Mouse (Mus musculus) intestine, embryonic 16.5 days (tissue): ENCODE measurements around the gene Ildr2. TPM values are rescaled to one million over a fixed set of nuclear protein-coding genes. Genes with fewer than 3 reads are reported as not detected.

Source experiments
- ATAC-seq: fragments of 200-750 bp; cut with Nextera tagmentation; 2 replicates; pipeline ENCODE4 v1.8.0; 2017; ENCODE audit warnings: moderate TSS enrichment, moderate library complexity
- H3K27ac ChIP-seq: fragments of 300-500 bp; sonication (generic); 2 replicates; pipeline ENCODE4 v1.5.1; 2014; ENCODE audit warnings: mild to moderate bottlenecking, low read length
- H3K27me3 ChIP-seq: fragments of 300-500 bp; sonication (generic); replicated peaks from 2 replicates; pipeline ENCODE4 v1.6.1; 2014; ENCODE audit warnings: low read length, control low read depth, mixed read lengths; ENCODE audit not compliant: control insufficient read depth, insufficient read depth
- H3K36me3 ChIP-seq: fragments of 300-500 bp; sonication (generic); 2 replicates; pipeline ENCODE4 v1.6.1; 2014; ENCODE audit warnings: low read length, control low read depth; ENCODE audit not compliant: control insufficient read depth, insufficient read depth
- H3K4me1 ChIP-seq: fragments of 300-500 bp; sonication (generic); 2 replicates; pipeline ENCODE4 v1.6.1; 2014; ENCODE audit warnings: low read length, control low read depth, mixed read lengths; ENCODE audit not compliant: control insufficient read depth, insufficient read depth
- H3K4me2 ChIP-seq: fragments of 300-500 bp; sonication (generic); 2 replicates; pipeline ENCODE4 v1.6.1; 2014; ENCODE audit warnings: low read depth, low read length, control low read depth
- H3K4me3 ChIP-seq: fragments of 300-500 bp; sonication (generic); 2 replicates; pipeline ENCODE4 v1.5.1; 2014; ENCODE audit warnings: mild to moderate bottlenecking, low read length
- H3K9ac ChIP-seq: fragments of 300-500 bp; sonication (generic); 2 replicates; pipeline ENCODE4 v1.6.1; 2014; ENCODE audit warnings: low read depth, low read length
- H3K9me3 ChIP-seq: fragments of 300-500 bp; sonication (generic); 2 replicates; pipeline ENCODE4 v1.6.1; 2016; ENCODE audit warnings: low read length, control low read depth; ENCODE audit not compliant: control insufficient read depth
- WGBS: fragments of 180-500 bp; shearing (Covaris S2); extraction: QIAGEN DNeasy Blood & Tissue Kit; methylation state at CpG from one replicate; pipeline ENCODE4 v1.1.7; 2014; 5-methylcytosine and 5-hydroxymethylcytosine counted together
- polyA plus RNA-seq: library from polyadenylated mRNA; unstranded; fragments of >200 nt; fragmentation: Nextera tagmentation; extraction: Ambion mirVana; gene quantifications from 2 replicates; pipeline ENCODE4 v1.2.1, GENCODE M21; 2015

The Ildr2 gene
- polyA plus RNA-seq, 1 experiment from 2014 or later, result 0.27 TPM

DNA sequence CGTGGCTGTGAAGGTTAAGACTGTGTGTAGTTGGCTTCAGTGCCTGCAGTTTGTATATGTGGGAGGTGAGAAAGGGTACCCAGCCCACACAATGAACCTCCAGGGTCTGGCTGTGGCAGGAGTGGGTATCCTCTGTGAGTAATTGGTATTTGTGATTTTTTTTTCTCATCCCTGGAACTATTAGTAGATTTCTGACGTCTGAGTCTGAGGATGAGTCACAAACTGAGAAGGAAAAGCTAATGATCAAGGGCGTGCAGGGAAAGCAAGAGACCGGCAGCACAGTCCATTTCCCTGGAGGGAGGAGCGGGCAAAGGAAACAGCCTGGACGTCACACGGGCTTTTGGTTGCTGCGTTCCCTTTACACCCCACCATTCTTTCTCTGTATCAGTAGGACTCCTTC, 43.0 kb downstream of the Ildr2 start:
- Histone ChIP-seq H3K36me3 (no peaks in the 10 kb centered on the region), H3K4me3 (no peak overlapping the region), H3K4me2 (no peak overlapping the region), H3K27me3 (no peaks in the 10 kb centered on the region), H3K9me3 (no peaks in the 10 kb centered on the region), H3K4me1 (no peaks in the 10 kb centered on the region), H3K27ac (no peak overlapping the region), H3K9ac (no peak overlapping the region)
- no peak for ATAC-seq
- 76% methylated on average over 8 of the region's 8 CpGs for WGBS

DNA sequence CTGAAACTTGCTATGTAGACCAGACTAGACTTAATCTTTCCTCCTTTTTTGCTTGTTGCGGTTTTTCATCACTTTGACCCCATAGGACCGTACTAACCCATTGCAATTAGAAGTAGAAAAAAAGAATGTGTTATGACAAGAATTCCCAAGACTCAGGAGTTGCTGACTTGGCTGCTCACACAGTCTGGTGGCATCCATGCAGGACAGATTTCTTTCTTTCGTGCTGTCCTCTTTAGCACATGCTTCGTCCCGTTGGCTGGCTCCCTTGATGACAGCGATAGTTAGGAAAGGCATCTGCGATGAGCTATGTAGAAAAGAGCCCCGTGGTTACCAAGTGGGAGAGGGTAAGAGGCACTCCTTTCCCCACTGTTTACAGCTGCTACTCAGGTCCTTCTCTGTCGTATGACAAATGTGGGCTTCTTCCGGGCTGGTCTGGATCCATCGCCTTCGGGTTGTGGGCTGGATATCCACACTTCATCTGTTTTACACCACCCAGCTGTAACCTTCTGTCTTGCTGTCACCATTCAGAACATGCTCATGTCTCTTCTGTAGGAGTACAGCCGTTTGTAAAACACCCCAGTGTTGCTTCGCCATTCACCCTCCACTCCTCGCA, 43.7 kb downstream of the Ildr2 start:
- 55% methylated on average over 15 of the region's 15 CpGs for WGBS
- Histone ChIP-seq H3K9me3 (no peaks in the 10 kb centered on the region), H3K36me3 (no peaks in the 10 kb centered on the region), H3K27ac (no peak overlapping the region), H3K4me3 (no peak overlapping the region), H3K27me3 (no peaks in the 10 kb centered on the region), H3K4me2 (no peak overlapping the region), H3K4me1 (no peaks in the 10 kb centered on the region), H3K9ac (no peak overlapping the region)
- no peak for ATAC-seq

DNA sequence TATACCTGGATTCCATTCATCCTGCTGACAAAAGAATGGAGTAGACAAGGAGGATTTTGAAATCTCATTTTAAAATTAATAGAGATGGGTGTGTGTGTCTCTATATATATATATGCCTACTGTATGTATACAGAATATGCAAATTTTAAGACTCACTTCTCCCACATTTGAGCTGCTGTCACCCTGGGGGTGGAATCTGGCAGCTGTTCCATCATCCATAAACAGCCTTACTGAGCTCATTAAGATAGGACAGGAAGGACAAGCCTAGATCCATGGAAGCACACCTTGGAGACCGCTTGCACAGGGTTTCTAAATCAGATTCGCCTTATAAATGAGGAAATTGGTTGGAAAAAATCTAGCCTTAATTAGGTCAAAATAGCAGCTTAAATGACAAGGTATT, 44.9 kb downstream of the Ildr2 start:
- ATAC-seq, result no peak
- WGBS, result 93% methylated on average over 2 of the region's 2 CpGs
- Histone ChIP-seq H3K4me1 (no peaks in the 10 kb centered on the region), H3K9ac (no peak overlapping the region), H3K9me3 (no peaks in the 10 kb centered on the region), H3K27ac (no peak overlapping the region), H3K4me3 (no peak overlapping the region), H3K4me2 (no peak overlapping the region), H3K27me3 (no peaks in the 10 kb centered on the region), H3K36me3 (no peaks in the 10 kb centered on the region)

DNA sequence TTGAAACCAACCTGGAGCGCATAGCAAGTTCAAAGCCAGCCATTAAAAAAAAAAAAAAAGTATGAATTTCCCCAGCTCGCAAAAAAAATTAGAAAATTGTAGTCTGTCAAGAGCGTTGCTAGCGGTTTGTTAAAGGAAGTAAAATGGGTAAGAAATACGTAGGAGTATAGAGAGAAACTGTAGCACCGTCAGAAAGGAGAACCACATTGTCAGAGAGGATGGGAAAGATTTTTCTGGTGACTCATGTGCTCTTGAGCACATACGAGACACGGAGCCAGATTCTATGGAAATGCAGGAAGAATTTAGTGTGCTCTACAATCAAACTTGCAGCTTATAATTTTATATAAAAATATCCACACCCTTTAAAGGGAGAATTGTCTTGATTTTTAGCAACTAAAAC, 45.9 kb downstream of the Ildr2 start:
- Histone ChIP-seq H3K27me3 (no peaks in the 10 kb centered on the region), H3K4me3 (no peak overlapping the region), H3K9ac (no peak overlapping the region), H3K4me2 (no peak overlapping the region), H3K9me3 (no peaks in the 10 kb centered on the region), H3K27ac (no peak overlapping the region), H3K4me1 (no peaks in the 10 kb centered on the region), H3K36me3 (no peaks in the 10 kb centered on the region)
- WGBS, result 82% methylated on average over 8 of the region's 8 CpGs
- no peak for ATAC-seq

DNA sequence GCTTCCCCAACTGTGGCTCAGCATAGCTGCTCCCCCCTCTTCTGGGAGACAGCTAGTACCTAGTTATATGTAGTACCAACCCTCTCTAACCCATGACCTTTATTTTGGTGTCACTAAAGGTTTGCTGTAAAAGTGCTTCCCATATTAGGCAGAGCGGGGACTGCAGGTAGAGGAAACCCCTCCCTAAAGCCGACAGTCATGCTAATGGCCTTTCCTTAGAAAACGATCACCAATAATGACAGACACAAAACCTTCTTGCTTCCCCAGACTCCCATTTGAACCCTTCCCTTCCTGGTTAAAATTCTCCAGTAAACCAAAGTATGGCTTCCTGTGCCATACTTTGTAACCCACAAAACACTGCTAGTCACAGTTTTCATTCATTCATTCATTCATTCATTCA, 46.6 kb downstream of the Ildr2 start:
- H3K4me3 ChIP-seq, result no peak overlapping the region
- no peak overlapping the region for H3K27ac ChIP-seq
- H3K27me3 ChIP-seq, result no peaks in the 10 kb centered on the region
- no peak for ATAC-seq
- H3K4me2 ChIP-seq, result no peak overlapping the region
- no peaks in the 10 kb centered on the region for H3K9me3 ChIP-seq
- no peaks in the 10 kb centered on the region for H3K36me3 ChIP-seq
- WGBS, result 73% methylated on average over 3 of the region's 3 CpGs
- H3K4me1 ChIP-seq, result no peaks in the 10 kb centered on the region
- H3K9ac ChIP-seq, result no peak overlapping the region

DNA sequence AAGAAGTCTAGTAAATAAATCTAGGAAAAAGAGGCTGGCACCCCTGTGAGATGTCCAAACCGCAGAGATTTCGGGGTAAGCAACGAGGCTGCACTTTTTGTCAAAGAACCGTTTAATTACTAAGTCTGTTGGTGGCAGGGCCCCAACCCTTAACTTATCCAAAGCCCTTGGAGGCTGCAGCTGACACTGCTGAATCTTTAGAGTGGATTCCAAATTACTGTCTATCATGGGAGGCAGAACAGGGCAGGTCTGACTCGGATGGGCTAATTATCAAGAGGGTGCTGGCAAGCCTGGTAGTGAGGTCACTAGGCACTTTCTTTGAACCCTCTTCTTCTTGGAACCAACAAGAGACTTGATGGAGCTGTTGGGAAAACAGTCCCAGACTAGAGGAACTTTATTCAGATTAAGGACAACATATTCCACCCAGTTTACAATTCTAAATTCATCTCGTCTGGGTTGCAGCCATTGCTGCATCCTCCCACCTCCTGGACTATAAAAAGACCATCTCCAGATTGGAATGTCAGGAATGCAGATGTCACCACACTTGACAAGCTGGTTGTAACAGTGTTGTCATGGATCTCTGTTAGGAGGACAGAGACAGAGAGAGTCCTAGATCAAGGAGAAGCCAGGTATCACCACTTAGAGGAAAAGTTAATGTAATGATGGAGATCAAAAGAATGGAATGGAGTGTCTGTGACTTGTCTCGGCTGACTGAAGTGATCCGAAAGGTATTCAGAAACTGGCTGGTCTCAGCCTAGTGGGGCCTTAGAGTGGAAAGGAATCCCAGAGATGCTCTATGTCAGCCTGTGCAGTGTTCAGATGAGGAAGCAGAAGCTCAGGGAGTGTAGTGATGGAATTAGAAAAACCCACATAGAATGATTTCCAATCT, 50.7 kb downstream of the Ildr2 start:
- Histone ChIP-seq H3K36me3 (no peaks in the 10 kb centered on the region), H3K27ac (no peak overlapping the region), H3K9me3 (no peaks in the 10 kb centered on the region), H3K4me1 (peaks cover 7% of the 10 kb centered on the region; the same call in 1 of the 2 replicates), H3K27me3 (peaks cover 18% of the 10 kb centered on the region), H3K4me3 (no peak overlapping the region), H3K4me2 (no peak overlapping the region), H3K9ac (no peak overlapping the region)
- WGBS, result 68% methylated on average over 8 of the region's 8 CpGs
- ATAC-seq, result no peak

DNA sequence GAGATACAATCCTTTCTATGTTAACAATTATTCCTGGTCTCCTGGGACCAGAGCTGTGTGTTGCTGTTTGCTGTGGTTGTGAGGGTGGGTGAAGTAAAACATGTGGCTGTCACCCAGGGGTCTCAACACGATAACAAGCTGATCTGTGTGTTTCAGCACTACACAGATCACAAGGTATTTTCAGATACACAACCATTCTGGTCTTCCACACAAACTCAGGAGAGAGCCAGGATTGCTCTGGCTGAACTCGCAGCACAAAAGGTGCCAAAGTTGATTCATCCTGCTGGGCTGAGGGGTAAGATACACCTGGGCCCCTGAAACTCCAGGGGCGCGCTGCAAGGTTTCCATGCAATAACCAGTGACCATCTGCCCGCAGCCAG, 54.5 kb downstream of the Ildr2 start:
- Histone ChIP-seq H3K4me2 (peak overlapping the region; percentile 97), H3K4me1 (peaks cover 7% of the 10 kb centered on the region; the same call in 1 of the 2 replicates), H3K9ac (peak overlapping the region; percentile 43), H3K27ac (no peak overlapping the region), H3K36me3 (no peaks in the 10 kb centered on the region), H3K9me3 (no peaks in the 10 kb centered on the region), H3K27me3 (peaks cover 25% of the 10 kb centered on the region), H3K4me3 (peak overlapping the region; percentile 51)
- WGBS, result 8% methylated on average over 5 of the region's 5 CpGs
- no peak for ATAC-seq

DNA sequence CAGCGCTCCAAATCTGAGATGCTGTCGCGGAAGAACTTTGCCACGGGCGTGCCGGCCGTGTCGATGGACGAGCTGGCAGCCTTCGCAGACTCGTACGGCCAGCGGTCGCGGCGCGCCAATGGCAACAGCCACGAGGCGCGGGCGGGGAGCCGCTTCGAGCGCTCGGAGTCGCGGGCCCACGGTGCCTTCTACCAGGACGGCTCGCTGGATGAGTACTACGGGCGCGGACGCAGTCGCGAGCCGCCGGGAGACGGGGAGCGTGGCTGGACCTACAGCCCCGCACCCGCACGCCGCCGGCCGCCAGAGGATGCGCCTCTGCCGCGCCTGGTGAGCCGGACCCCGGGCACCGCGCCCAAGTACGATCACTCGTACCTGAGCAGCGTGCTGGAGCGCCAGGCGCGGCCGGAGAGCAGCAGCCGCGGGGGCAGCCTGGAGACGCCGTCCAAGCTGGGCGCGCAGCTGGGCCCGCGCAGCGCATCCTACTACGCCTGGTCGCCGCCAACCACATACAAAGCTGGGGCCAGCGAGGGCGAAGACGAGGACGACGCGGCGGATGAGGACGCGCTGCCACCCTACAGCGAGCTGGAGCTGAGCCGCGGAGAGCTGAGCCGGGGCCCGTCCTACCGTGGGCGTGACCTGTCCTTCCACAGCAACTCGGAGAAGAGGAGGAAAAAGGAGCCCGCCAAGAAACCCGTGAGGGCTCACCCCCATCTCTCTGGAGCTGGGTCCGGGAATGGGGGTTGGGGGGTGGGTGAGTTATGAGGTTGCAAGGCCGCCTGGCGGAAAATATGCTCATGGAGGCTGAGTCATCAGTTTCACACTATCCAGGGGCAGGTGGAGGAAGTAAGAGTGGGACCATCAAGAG, 55.1 kb downstream of the Ildr2 start:
- Histone ChIP-seq H3K4me3 (peak overlapping the region; percentile 51), H3K36me3 (no peaks in the 10 kb centered on the region), H3K9ac (peak overlapping the region; percentile 43), H3K4me1 (peaks cover 7% of the 10 kb centered on the region; the same call in 1 of the 2 replicates), H3K27me3 (peaks cover 25% of the 10 kb centered on the region), H3K9me3 (no peaks in the 10 kb centered on the region), H3K27ac (no peak overlapping the region), H3K4me2 (peak overlapping the region; percentile 97)
- ATAC-seq, result peak; percentile 85
- under 1% methylated on average over 88 of the region's 94 CpGs for WGBS

DNA sequence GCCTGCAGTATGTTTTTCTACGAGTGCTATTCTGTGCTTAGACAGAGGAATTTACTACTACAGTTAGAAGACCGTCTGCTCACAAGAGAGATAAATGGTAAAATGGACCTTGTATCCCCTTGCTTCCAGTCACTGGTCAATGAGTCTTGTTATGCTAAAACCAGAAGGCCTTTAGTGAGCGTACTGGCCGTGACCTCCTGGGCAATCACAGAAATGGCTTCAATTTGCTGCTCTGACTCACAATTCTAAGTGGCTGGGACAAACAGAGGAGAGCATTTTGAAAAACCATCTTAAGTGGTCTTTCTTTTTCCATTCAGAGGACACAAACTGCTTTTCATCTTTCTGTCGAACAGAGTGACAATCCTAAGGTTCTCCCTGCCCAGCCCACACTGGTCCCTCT, 57.2 kb downstream of the Ildr2 start:
- ATAC-seq, result no peak
- Histone ChIP-seq H3K36me3 (no peaks in the 10 kb centered on the region), H3K4me1 (peaks cover 7% of the 10 kb centered on the region; the same call in 1 of the 2 replicates), H3K4me3 (no peak overlapping the region), H3K4me2 (no peak overlapping the region), H3K27me3 (peaks cover 25% of the 10 kb centered on the region), H3K9me3 (no peaks in the 10 kb centered on the region), H3K9ac (no peak overlapping the region), H3K27ac (no peak overlapping the region)
- WGBS, result 73% methylated on average over 5 of the region's 5 CpGs
